Mouse (Mus musculus): ENCODE measurements around the gene Podnl1. TPM values are rescaled to one million over a fixed set of nuclear protein-coding genes. Genes with fewer than 3 reads are reported as not detected.

Podnl1 gene
- not detected for total RNA-seq (2021)
- long read RNA-seq, experiment 1, result 0 reads
- long read RNA-seq, experiment 2, result 0 reads

DNA sequence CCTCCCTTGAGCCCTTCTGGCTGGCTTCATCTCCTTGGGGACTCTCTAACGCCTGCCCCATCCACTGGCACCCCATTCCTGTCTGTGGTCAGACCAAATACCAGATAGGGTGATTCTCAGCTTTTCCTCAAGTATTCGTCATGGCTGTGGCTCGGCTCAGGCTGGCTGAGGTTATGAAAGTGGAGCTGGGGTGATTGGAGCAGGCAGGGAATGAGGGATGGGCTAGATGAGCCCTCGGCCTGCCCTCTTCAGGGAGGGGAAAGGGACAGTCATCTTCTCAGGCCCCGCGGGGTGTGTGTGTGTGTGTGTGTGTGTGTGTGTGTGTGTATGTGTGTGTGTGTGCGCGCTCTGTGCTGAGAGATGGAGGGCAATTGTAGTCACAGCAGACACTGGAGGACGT, at the start of gene Podnl1:
Gene Podnl1, plus strand, starts transcription at position 334 of the 400 bp plus-strand sequence.
- no peak for DNase-seq (ENCODE audit: low spot score in 2 of 2)

DNA sequence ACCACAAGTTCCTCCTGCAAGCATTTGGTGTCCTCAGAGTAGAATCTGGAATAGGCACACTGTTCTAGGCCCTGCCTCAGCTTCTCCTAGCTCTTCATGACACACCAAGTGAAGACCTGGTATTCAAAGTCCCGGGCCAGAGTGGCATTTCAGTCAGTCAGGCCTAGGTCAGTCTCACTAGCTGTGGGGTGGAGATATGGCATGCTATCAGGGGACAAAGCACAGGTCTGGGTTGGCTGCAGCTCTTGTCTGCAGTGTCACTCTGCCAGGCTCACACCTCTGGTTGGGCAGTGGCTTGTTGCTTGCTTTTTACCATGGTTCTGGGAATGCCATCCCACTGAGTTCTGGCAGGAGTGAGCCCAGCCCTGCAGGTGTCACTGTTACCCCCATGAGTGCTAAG, 49.4 kb upstream of the Podnl1 start:
- DNase-seq (ENCODE audit: low spot score in 2 of 2), result no peak

DNA sequence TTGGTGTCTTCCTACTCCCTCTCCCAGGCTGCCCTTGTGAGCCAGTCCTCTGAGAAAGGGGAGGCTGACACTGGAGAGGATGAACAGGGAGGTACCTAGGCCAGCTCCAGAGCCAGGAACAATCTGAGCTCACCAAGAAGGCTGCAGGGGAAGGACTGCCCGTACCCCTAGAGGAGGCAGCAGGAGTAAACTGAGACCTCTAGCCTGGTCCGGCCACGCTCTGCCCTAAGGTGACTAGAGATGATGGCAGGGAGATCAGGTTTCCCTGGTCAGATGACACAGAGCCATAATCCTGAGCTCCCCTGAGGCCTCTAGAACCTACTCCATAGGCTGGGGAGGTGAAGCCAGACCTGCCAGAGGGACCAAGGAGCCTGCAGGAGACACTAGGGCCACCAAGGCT, 48.9 kb upstream of the Podnl1 start:
- no peak for DNase-seq (ENCODE audit: low spot score in 2 of 2)

DNA sequence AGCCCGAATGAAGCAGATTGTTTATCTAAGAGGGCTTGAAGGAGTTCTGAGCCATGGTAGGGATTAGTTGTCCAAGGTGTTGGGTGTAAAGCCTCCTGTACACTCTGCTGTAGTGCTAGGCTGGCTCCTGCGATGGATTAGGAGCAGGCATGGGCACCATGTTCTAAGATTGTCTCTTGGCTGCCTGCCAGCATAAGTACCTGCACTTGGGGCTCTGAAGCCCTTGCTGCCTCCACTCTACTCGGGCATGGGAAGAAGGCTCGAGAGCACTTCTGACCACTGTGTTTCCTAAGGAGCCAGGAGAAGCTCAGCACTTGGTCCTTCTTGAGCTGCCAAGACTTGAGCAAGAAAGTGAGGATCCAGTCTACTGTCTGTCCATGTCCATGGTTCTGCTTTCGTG, 46.6 kb upstream of the Podnl1 start:
- DNase-seq (ENCODE audit: low spot score in 2 of 2), result no peak

DNA sequence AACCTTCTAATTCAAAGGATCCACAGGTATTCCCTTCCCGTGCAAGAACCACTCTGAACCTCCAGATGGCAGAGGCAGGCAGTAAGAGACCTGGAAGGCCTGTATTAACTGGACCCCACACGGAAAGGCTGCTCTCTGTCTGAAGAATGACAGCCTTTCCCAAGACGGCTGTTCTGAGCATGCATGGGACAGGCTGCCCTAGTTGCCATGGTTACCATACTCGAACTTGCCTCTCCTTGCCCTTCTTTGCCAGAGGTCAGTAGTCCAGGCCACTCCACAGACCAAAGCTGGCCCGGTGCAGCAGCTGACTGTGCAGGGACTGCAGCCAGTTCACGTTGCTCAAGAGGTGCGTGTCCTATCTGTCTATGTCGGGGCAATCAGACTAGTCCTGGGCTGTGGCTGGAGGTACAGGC, 42.0 kb upstream of the Podnl1 start:
- no peak for DNase-seq (ENCODE audit: low spot score in 2 of 2)

DNA sequence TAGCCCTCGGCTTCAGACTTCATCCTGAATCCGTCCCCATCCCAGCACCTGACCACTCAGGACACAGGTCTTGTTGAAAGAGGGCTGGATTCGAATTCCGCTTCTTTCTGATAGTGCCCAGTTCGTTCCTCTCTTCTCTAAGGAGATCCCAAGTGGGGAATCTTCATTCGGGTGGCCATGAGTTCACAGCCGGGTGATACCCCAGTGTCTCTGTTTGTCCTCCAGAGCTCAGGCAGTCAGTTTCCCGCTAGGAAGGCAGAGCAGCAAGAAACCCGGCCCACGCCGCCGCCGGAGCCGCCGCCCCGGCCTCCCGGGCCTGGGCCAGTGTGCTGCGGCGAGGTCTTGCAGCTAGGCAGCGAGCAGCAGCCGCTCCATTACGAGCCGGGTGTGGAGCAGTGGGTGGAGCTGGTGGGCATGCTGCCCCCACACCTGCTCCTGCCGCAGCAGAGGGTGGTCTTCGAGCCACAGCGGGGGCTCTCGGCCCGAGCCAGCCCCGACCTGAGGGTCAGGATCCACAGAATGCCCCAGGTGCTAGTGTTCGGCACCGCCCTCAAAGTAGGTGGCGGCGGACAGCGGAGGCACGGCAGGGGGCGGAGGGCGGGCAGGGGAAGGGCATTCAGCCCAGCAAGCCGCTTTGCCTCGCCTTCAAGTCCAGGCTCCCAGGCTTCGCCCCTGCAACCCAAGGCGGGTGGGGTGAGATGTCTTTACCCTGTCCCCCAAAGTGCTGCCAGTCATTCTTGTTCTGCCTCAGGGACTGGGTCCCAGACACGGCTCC, 41.3 kb upstream of the Podnl1 start:
- no peak for DNase-seq (ENCODE audit: low spot score in 2 of 2)

DNA sequence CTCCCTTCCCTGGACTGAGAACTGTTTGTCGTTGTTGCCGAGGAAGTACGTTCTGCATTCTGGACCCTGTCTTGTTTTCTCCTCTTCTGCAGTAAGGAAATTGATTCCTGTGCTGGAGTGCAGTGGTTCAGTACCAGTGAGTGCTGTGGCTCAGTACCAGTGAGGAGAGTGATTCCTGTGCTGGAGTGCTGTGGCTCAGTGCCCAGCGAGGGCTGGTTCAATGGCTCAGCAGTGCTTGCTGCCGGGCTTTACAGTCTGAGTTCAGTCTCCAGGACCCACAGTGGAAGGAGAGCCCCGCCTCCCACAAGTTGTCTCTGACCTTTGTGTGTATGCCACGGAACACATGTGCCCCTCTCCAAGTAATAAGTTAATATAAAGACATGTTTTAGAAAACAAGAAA, 38.6 kb upstream of the Podnl1 start:
- no peak for DNase-seq (ENCODE audit: low spot score in 2 of 2)

DNA sequence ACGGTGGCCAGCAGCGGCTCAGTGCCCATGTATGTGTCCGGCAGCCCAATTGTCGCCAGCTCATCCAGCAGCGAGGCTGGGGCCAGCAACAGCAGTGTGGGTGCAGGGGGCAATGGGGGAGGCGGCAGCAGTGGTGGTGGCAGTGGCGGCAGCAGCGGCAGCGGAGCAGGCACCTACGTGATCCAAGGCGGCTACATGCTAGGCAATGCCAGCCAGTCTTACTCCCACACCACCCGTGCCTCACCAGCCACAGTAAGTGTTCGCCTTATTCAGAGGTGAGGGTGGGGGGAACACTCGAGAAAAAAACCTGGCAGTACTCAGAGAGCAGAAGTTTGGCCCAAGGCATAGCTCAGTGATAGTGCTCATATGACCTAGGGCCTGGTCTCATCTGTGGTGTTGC, 38.0 kb upstream of the Podnl1 start:
- no peak for DNase-seq (ENCODE audit: low spot score in 2 of 2)

DNA sequence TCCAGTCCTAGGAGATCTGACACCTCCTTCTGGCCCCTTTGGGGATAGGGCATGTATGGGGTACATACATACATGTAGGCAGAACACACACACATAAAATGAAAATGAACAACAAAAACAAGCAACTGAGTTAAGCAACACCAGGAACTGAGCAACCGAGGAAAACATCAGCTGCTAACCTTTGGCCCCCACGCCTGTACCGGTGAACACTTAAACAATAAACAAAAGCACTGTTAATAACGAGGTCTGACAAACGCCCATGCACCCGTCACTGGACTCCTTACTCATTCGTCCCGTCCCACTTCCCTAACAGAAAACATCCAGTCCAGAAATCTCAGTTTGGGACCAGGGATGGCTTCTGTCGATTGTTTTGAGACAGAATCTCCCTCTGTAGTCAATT, 36.5 kb upstream of the Podnl1 start:
- no peak for DNase-seq (ENCODE audit: low spot score in 2 of 2)

DNA sequence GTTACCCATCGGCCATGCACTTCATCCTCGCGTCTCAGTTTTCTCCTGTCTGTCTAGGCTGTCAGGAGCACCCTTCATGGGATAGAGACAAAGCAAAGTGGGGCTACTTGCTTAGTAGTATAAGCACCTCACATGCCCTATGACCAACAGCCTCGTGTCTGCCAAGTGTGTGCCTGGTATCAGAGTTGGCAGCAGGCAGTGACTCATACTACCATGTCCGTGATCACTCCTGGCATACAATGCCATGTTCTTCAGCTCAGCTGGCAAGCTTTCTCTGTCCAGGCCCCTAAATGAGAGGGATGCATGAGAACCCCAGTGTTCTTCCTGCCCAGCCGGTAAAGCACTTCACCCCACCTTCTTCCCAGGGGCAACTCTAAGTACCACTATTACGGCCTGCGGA, 35.2 kb upstream of the Podnl1 start:
- no peak for DNase-seq (ENCODE audit: low spot score in 2 of 2)

DNA sequence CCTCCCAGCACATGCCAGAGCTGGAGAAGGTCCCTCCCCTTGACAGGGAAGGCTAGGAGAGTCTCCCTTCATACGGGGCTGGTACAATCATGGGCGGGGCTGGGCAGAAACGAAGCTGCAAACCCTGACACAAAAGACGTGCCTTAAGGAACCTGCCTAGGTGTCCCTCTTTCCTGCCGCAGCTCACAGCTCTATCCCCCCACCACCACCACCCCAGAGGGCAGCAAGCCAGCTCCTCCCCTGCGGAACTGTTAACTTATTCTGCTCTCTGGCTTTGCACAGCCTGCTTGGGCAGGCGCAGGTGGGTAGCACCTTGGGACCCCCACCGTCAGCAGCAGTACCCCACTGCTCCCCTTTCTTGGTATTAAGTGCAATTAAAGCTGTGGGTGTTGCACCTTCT, 29.7 kb upstream of the Podnl1 start:
- DNase-seq (ENCODE audit: low spot score in 2 of 2), result no peak

DNA sequence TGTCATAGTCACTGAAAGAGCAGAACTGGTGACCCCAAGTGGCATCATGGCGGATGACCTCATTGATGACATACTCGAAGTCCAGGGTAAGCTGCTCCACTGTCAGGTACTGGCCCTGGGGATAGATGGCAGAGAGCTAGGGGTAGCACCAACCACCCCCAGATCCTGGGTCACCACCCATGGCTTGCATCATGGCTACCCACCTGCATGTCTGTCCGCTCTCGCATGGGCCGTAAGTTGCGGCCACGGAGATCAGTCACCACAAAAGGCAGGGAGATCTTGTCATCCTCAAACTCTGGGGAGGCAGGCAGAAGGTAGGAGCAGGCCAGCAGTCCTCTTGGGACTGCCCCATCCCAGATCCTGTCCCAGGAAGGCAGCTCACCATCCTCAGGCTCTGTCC, 27.4 kb upstream of the Podnl1 start:
- DNase-seq (ENCODE audit: low spot score in 2 of 2), result no peak

DNA sequence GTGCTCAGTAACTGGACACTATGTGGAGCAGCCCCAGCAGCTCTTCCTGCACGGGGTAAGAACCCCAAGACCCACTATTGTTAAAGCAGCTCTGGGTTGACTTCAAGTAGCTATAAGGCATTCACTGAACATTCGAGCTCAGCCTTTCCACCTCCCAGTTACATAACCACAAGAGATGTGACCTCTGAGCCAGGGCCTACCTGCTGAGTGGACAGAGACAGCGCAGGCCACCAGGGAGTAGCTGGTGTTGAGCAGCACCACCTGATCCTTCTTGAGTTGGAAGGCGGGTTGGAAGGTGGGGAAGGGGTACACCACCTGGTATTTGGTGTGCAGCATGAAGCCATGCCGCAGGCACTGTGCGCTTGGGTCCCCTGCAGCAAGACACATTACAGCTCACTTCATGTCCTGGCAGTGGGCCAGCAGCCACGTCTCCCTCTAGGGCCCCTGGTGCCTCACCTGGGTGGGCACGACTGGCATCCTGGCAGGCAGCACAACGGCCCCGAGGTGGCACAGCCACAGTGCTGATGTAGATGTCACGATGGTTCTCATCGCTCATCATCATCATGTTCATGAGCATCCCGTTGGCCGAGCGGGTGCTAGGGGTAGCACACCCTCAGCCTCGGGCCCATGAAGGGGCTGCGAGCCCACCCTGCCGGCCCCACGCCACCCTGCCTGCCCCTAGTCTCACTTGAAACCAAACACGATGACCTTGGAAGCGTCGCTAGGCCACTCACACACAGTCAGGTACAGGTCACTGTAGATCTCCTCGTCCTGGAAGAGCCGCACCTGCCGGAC, 24.1 kb upstream of the Podnl1 start:
- DNase-seq (ENCODE audit: low spot score in 2 of 2), result no peak

DNA sequence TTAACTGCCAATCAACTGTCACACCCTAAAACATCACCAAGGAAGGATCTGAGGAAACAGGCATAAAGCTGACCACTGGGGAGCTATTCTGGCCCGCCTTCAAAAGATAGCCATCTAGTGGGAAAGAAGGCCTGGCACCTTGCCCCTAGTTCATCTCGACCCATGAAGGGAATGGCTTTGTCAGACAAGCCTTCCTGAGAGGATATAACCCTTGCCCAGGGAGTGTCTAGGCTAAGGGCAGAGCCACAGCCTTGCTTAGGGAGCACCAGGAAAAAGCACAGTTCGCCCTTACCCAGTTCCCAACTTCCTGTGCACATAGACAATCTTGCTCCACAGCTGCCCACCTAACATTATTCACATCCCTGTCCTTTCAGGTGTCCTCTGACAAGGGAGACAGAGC, 22.2 kb upstream of the Podnl1 start:
- no peak for DNase-seq (ENCODE audit: low spot score in 2 of 2)

DNA sequence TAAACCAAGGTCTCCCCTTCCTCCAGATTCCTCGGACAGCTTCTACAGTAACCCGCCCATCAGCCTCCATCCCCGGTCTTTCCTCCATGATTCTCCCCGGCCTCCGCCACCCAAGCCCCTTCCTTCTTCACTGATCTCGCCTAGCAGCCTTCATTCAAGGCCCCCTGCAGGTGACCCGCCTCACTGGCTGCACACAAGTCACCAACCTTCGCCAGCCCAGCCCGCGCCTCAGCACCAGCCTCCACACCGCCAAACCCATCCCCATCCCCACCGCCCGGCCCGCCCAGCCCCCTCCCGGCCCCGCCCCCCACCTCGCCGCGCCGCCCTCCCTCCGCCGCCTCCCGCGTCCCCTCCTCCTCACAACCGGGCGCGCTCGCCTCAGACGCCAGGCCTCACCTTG, 21.6 kb upstream of the Podnl1 start:
- peak in 1 of 2 experiments; percentile 57 for DNase-seq (ENCODE audit: low spot score in 2 of 2)

DNA sequence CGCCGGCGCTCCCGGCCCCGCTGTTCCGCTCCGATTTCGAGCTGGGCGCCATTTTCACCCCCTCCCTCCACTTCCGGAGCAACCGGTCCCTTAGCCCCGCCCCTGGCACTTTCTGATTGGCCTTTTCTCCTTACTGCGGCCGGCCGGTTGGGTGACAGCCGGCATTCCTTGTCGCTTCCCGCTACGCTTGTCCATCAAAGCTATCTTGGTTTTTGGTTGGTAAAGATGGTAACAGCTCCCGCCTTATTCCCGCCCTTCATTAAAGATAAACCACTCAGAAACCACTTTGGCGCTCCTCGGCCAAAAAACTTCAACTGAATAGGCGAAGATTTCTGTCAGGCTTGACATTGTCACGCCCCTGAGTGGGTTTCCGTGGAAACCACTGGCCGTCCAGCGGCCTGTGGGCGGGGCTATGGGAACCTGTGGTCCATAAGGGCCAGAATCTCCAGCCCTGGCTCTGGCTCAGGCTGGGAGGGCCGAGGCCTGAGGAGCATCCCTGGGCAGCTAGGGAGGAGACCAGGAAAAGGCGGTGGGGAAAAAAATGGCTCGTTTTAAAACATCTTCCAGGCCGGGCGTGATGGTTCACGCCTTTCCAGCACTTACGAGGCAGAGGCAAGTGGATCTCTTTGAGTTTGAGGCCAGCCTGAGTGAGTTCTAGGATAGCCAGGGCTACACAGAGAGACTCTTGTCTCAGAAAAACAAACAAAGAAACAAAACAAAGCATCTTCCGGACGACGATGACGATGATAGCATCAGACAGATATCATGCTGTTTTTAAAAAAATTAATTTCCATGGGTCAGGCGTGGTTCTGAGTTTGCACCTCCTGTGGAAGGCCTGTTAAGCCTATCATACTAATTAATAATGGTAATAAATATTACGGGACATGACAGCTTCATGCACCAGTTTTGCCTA, 20.8 kb upstream of the Podnl1 start, which contains the start of gene Dcaf15:
Gene Dcaf15, minus strand, starts transcription at position 72 of the 913 bp plus-strand sequence.
- DNase-seq (ENCODE audit: low spot score in 2 of 2), result peak; percentile 95 to 98

DNA sequence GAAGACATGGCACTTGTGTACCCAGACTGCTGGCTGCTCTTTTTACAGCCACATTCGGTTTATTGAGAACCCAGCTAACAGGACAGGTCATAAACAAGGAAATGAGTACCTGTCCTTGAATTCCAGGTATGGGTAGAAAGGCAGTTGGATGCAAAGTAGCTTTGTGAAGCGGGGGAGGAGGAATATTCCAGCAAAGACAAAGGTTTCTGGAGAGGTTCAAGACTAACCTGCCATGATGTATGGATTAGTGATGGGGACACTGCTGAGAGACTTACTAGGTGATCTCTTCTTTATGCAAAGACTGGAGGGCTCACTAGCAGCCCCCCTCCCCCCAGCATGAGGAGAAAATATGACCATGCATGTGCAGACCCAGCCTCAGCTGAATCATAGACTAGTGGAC, 20.1 kb upstream of the Podnl1 start:
- no peak for DNase-seq (ENCODE audit: low spot score in 2 of 2)

DNA sequence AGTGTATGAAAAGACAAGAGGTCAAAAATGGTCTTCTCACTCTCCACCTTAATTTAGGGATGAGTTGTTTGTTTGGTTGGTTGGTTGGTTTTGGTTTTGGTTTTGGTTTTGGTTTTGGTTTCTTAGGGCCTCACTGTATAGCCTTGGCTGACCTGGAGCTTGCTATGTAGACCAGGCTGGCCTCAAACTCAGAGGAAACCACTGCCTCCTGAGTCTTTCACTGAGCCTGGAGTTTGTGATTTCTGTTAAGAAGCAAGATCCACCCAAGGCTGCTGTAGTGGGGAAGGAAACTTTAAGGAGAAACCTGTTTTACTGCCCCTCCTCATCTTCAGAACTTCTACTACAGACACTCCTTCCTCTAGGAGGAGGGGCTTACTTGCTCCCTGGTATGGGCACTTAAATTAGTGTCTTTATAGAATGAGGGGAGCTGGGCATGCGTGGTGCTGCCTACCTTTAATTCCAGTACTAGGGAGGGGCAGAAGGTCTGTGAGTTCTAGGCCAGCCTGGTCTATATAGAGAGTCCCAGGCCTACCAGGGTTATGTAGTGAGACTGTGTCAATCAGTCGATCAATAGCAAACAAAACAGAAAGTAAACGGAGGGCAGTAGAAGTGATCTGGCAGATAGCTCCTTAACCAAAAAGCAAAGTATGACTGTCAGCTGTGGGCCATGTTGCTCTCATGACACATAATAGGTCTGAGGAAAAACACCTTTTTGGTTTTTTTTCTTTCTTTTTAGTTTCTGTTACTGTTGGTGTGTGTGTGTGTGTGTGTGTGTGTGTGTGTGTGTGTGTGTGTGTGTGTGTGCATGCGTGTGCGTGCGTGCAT, 19.4 kb upstream of the Podnl1 start:
- no peak for DNase-seq (ENCODE audit: low spot score in 2 of 2)

DNA sequence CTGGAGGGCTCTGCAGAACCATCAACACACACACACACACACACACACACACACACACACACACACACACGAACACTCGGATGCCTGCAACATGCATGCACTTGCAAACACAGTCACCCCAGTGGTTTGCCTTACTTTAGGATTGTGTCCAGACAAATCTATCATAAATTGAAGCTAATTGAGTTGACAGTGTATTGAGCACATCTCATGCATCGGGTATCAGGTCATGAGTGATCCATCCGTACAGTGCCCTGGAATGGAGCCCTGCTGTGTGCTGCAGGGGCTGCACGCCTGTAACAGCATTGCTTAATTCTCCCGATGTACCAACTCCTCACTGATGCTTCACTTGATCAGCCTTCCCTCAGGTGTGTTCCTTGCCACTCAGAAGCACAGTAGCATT, 10.1 kb upstream of the Podnl1 start:
- no peak for DNase-seq (ENCODE audit: low spot score in 2 of 2)

DNA sequence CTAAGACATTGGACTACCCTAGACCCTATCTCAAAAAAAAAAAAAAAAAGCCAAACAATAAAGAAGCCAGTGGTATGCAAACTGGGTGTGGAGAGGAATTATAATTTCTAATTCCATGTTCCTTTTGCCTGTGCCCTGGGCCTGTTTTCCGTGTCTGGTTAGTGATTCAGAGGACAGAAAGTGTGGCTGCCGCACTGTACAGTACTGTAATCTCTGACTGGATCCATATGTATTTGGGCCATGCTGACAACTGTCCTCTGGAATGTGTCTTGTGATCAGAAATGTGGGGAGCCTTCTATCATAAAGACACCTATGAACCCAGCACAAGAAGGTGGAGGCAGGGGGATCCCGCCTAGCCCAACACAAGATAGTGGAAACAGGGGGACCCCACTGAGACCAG, 3.6 kb upstream of the Podnl1 start:
- DNase-seq (ENCODE audit: low spot score in 2 of 2), result no peak

DNA sequence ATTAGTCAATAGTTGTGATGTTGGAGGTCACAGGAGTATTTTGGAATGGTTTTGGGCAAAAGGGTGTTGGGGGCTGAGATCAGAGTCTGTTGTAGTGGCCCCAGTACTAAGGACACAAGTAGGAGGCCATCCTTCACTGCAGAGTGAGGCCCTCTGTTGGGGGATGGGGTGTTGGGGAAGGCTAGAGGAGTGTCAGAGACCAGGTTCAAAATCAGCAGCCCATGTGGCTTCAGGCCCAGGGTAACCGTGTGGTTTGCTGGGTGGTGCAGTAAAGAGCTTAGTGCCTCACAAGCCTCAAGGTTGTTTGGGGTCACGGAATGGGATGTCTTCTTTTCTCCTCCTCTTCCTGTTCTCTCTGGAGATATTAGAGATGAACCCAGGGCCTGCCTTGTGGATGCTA, 953 bp downstream of the Podnl1 start:
- DNase-seq (ENCODE audit: low spot score in 2 of 2), result no peak

All from layer of hippocampus, postnatal 14 days (tissue).